Mouse (Mus musculus) lung, postnatal 0 days (tissue): ENCODE data around the gene Tmem104.

Experiments
- CTCF ChIP-seq: IDR thresholded peaks from 2 replicates; pipeline ENCODE4 v1.5.1; 2016; ENCODE audit warnings: antibody characterized with exemption, mild to moderate bottlenecking
- EP300 ChIP-seq: IDR thresholded peaks from 2 replicates; pipeline ENCODE4 v1.6.1; 2016; ENCODE audit warnings: antibody characterized with exemption, mild to moderate bottlenecking, control low read depth

GRCm38 (mm10) chr11:115282295-115282694 is 95.0 kb downstream of the Tmem104 start:
- TF ChIP-seq CTCF: no peak
- no peak for TF ChIP-seq EP300
